Mouse (Mus musculus): Measurements from ENCODE around the gene Creb5.

Creb5 gene

DNA sequence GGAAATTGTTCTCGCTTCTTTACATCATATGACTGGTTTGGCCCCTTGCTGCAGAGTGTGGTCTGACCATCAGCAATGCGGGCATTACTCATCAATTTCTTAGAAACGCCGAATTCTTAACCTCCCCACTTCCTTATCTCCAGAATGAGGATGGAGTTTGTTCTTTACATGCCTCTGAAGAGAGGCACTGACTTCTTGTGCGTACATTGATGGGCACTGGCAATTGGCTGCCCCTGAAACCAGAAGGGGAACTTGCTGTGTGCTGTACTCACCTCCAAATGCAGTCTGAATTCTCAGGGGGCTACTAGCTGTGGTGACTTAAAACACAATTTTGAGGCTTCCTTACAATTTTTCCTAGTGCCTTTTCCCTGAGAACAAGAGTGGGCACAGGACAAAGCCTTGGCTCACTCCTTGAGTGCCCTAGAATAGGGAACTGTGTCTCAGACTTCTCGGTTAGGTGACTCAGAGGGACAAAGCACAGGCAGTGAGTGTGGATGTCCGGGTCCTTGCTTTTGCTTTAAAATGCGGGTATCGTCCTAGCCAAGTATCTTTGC lies 161.3 kb downstream of the Creb5 start:
- DNase-seq = peak in 1 of 2 experiments; percentile 23

- DNase-seq = peak in 1 of 2 experiments; percentile 50
Observed at GRCm38 (mm10) chr6:53449437-53450173, 162.5 kb downstream of the Creb5 start.

DNA sequence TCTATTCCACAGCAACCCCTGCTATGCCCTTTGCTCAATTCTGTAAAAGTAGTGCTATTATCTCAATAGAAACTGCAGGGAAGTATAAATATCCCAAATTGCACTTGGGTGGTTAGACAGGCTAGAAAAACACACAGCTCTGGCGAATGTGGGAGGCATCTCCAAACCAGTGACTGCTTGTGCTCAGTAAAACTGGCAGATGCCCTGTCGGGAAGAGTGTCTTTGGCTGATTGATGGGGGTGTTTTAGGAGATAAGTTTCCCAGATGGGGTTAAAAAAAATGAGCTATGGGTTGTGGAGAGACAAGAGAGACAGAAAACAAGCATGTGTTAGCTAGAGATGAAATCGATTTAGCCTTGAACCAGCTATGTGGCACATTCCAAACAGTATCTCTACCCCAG lies 163.4 kb downstream of the Creb5 start:
- no peak for DNase-seq

DNA sequence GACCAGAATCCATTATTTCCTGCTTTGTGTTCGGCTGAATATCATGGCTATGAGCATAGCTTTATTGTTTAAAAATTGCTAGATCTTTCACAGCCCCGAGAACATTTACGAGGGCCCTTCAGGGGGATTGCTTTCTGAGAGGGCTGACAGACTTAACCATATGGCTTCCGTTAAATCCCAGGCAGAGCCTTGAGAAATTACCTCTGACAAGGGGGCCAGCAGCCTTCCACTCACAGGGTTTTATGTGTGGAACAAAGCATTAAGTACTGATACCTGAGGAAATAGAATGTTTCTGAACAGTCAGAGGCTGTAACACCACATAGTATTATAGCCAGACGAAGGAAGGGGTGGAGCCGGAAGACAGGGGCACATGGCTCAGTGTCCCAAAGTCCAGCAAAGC lies 165.2 kb downstream of the Creb5 start:
- DNase-seq = no peak

DNA sequence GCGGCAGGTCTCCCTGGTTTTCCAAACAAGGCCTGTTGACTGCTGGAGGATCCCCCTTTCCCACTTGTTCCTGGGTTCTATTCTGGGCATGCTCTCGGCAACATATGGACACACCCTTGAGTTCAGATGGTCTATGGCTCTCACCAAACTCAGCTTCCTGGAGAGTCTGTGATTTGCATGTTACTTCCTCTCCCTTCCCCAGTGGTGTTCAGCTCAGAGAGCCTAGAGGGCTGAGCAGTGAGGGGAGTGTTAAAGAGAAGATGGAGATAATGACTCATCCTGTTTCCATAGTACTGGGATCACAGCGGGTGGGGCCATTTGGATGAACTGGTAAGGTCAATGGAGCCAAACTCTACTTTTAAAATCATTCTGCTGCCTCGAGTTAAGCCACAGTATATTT lies 168.4 kb downstream of the Creb5 start:
- DNase-seq = peak in 1 of 2 experiments; percentile 14

- DNase-seq = no peak
Observed at GRCm38 (mm10) chr6:53456111-53456510, 169.0 kb downstream of the Creb5 start.

DNA sequence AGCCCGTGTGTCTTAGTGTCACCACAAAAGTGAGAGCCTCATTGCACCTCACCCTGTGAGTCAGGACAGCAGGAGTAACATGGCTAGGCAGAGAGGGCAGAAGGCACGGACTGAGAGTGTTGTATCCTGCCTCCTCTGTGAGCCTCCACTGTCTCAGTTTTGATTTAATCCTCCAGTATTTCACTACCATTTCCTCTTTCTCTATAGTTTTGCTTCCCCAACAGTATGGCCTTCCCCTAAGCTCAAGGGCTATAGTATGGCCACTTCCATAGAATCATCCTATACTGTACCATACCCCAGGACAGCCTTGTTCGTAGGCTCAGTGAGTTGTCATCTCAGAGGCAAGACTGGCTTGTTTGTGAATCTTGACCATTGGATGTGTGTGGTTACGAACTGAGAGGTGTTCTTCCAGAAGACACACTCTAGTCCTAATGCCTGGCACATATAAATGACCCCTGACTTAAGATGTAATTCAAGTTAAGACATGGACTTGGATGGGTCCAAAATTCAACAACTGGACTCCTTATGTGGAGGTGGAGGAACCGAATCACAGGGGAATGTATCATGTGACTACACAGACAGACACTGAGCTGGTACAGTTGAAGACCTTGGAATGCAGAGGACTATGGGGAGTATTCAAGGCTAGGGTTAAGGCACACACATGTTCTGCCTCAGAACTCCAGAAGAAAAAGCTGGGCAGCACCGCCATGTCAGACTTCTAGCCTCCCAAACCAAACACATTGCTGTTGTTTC lies 173.1 kb downstream of the Creb5 start:
- no peak for DNase-seq

DNA sequence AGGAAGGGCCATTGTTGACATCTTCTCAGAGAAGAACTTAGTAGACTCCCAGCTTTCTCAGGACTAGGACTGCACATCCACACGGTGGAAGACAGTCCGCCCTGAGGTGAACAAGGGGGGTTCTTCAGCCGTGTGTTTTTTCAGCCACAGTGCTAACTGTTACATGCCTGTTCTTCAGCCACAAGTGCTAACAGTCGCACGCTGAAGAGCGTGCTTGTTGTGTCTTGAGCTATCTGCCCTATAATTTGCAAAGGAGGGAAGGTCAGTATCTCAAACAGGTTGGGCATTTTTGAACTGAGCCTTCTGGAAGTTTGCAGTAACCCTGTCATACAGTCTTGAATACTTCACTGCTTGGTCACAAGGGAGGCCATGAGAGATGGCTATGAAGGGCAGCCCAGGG lies 174.0 kb downstream of the Creb5 start:
- DNase-seq = no peak

GRCm38 (mm10) chr6:53461775-53462770 lies 175.0 kb downstream of the Creb5 start:
- DNase-seq = peak in 1 of 2 experiments; percentile 38

DNA sequence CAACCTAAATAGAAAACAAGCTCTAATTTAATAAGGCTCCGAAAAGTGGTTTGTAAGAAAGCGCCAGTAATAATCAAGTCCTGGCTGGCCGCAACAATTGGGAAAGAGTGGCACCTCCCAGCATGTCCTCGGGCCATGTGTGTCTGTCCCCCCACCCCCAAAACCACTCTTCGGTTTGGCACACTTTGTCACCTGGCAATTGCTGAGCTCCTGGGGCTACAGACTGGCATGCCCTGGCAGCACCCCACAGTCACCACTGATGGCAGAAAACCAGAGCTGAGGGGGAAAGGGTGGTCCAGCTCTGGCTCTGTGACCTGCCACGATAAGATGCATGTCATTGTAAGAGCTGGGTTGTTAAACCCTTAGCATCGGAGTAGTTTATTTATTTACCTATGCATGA lies 175.7 kb downstream of the Creb5 start:
- no peak for DNase-seq

GRCm38 (mm10) chr6:53463261-53463813 lies 176.3 kb downstream of the Creb5 start:
- no peak for DNase-seq

GRCm38 (mm10) chr6:53469204-53469603 lies 182.1 kb downstream of the Creb5 start:
- DNase-seq = no peak

- no peak for DNase-seq
Observed at GRCm38 (mm10) chr6:53469703-53470102, 182.6 kb downstream of the Creb5 start.

GRCm38 (mm10) chr6:53470559-53470958 lies 183.5 kb downstream of the Creb5 start:
- DNase-seq = peak; percentile 46 to 58

DNA sequence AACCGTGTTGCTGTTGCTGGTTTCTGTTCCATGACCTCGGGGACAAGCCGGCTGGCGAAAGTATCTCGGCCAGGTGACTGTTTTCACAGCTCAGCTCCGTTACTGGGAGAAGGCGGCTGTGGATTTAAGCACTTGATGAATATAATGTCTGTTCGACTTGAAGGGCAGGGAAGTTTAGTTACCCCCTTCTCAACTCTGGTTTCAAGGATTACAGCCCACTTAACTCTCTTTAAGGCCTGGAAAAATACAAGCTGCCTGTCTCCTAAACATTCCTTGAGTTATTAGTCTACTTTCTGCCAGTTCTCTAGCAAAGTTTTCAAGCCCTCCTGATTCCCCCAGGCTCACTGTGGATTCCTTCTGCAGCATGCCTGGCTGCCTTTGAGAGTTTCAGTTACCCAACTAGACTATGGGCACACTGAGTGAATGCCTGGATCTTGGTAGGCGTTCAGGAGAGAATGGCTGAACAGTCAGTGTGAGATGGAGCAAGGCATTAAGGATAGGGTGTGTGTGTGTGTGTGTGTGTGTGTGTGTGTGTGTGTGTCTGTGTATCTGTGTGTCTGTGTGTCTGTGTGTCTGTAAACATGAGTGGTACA lies 184.0 kb downstream of the Creb5 start:
- DNase-seq = no peak

- DNase-seq = no peak
Observed at GRCm38 (mm10) chr6:53472751-53473150, 185.7 kb downstream of the Creb5 start.

DNA sequence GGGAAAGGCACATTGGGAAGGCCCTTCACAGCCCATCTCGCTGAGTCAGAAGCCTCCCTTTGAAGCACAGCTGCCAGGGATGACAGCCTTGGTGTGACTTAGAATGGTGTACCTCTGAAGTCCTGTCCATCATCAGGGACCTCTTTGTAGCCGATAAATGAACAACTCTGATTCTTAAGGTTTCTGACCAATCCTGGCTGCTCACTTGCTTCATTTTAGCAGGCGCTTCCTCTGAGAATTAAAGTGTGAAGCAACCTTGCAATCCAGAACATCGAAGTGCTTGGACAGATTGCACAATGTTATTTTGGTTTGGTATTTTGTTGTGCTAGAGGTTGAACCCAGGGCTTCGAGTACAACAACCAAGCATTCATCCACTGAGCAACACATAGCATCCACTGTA lies 190.4 kb downstream of the Creb5 start:
- peak in 1 of 2 experiments; percentile 0 for DNase-seq

DNA sequence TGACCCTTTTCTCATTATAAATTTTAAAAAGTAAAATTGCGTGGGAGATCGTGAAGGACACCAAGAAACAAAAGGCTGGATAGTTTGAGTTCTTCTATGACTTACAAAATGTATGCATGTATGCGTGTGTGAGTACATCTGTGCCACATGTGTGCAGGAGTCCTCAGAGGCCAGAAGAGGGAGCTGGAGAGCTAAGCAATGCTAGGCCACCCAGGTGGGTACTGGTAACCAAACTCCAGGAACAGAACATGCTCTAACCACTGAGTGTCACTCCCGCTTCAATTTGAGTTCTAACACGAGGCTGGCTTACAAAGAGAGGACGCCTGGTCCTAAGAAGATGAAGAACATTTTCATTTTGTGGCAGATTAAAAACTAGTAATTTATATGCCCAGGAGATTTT lies 203.8 kb downstream of the Creb5 start:
- no peak for DNase-seq

DNA sequence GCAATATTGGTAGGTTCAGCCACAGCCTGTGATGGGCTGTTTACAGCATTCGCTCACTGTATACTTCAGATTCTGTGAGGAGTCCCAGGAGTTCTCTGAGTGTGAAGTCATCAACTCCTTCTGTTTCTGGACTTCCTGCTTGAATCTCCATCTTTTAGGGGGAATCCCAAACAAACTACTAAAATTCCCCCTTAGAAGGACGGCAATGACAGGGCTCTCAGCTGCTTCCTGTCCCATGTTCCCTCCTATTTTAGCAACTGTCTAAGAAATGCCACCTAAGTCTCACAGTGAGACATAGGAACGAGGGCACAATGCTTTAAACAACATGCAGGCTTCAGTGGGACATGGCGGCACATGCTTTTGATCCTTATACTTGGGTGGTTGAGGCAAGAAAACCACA lies 204.3 kb downstream of the Creb5 start:
- DNase-seq = no peak

DNA sequence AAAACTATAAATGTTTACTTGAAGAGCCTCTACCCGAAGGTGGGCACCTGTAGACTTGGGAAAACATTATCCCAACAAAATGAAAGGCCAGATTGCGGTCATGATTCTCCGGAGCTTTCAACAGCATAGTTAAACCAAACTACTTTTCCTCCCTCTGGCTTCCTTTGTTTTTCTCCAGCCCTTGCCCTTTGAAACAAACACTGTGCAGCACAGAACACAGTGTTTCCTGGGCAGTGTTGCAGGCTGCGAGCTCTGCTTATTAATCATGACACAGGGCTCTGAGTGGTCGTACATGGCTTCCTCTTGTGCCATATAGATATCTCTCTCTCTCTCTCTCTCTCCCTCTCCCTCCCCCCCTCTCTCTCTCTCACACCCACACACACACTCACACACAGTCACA lies 206.8 kb downstream of the Creb5 start:
- DNase-seq = peak; percentile 10 to 24

- DNase-seq = no peak
Observed at GRCm38 (mm10) chr6:53495667-53496066, 208.6 kb downstream of the Creb5 start.

DNA sequence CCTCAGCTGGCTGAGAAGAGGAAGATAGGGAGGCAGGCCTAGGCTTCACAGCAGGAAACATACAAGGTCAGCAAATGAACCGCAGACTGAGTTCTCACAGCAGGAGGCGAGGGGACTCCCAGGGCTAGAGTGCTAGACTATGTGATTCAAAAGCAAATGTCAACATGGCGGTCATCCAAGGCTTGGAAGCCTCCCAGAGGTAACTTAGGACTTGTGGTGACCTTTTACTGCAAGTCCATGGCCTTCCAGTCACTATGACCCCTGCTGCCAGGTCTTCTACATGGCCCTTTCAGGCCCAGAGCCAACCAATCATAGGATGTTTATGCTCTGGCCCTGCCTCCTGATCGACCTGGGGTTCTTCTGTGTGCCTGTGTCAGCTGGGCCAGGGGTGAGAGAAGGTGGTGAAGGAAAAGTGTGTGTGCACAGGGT lies 209.3 kb downstream of the Creb5 start:
- DNase-seq = peak; percentile 84 to 88
